Mouse (Mus musculus): ENCODE results near the gene Tymp.

DNA sequence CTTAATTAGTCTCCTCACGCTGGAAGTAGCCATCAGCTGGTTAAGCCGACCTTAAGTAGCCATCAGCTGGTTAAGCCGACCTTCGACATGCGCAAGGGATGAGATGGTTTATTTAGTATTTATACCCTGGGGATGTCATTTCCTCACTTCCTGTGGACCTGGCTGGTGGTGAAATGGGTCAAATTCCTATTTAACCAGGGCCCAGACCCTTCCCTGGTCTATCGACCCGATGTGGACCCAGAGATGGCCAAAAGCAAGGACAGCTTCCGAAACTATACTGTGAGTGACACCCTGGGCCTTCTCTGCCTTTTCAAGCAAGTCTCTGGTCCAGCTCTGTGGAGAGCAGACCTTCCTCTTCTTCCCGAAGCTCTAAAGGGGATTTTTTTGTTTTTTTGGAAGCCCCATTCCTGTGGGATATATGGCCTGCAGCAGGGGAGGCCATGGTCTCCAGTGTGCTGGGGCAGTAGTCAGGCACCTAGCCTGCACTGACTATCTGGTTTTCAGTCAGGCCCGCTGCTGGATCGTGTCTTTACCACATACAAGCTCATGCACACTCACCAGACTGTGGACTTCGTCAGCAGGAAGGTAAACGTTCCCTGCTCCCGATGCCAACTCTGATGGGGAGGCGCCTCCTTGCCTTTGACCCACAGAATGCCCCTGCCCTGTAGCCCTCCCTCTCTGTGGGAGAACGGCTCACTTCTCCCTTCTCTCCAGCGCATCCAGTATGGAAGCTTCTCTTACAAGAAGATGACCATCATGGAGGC, 41.9 kb downstream of the Tymp start:
- TF ChIP-seq CTCF (IDR thresholded peaks at IDR 0.05; ENCODE audit: low read depth, low read length) (no peak), POLR2A (IDR thresholded peaks at IDR 0.05; ENCODE audit: extremely low read depth, insufficient read depth, low read length) (no peak)
